Mouse (Mus musculus) forebrain, embryonic 11.5 days (tissue): ENCODE measurements around the gene Numb. TPM values are rescaled to one million over a fixed set of nuclear protein-coding genes. Genes with fewer than 3 reads are reported as not detected.
A peak's percentile ranks its signal among the peaks of the same experiment; 100 is the strongest.

Source experiments
- ATAC-seq: fragments of 200-750 bp; cut with Nextera tagmentation; replicated peaks from 2 replicates; pipeline ENCODE4 v1.8.0; 2017; ENCODE audit warnings: moderate TSS enrichment; ENCODE audit not compliant: low FRiP score
- DNase-seq: peaks from one replicate; pipeline ENCODE4 v3.0.0-alpha.2; 2017; ENCODE audit warnings: low spot score
- H3K27ac ChIP-seq: fragments of 300-500 bp; sonication (generic); 2 replicates; pipeline ENCODE4 v1.5.1; 2014; ENCODE audit warnings: low read depth, low read length
- H3K27me3 ChIP-seq: fragments of 300-500 bp; sonication (generic); 2 replicates; pipeline ENCODE4 v1.6.1; 2014; ENCODE audit warnings: mild to moderate bottlenecking, low read length, mixed read lengths; ENCODE audit not compliant: control insufficient read depth, insufficient read depth
- H3K36me3 ChIP-seq: fragments of 300-500 bp; sonication (generic); 2 replicates; pipeline ENCODE4 v1.6.1; 2014; ENCODE audit warnings: mild to moderate bottlenecking, low read length, moderate library complexity, mixed read lengths; ENCODE audit not compliant: control insufficient read depth, insufficient read depth
- H3K4me1 ChIP-seq: fragments of 300-500 bp; sonication (generic); replicated peaks from 2 replicates; pipeline ENCODE4 v1.6.1; 2014; ENCODE audit warnings: low read length, mixed read lengths; ENCODE audit not compliant: control insufficient read depth, insufficient read depth
- H3K4me2 ChIP-seq: fragments of 300-500 bp; sonication (generic); 2 replicates; pipeline ENCODE4 v1.6.1; 2014; ENCODE audit warnings: low read depth, mild to moderate bottlenecking, low read length, moderate library complexity, mixed read lengths; ENCODE audit not compliant: severe bottlenecking
- H3K4me3 ChIP-seq: fragments of 300-500 bp; sonication (generic); 2 replicates; pipeline ENCODE4 v1.5.1; 2014; ENCODE audit warnings: low read depth, low read length
- H3K9ac ChIP-seq: fragments of 300-500 bp; sonication (generic); 2 replicates; pipeline ENCODE4 v1.6.1; 2014; ENCODE audit warnings: low read length
- H3K9me3 ChIP-seq: fragments of 300-500 bp; sonication (generic); 2 replicates; pipeline ENCODE4 v1.6.1; 2016; ENCODE audit warnings: low read length, mixed read lengths; ENCODE audit not compliant: control insufficient read depth
- WGBS: fragments of 180-500 bp; shearing (Covaris S2); extraction: QIAGEN DNeasy Blood & Tissue Kit; methylation state at CpG from one replicate; pipeline ENCODE4 v1.1.7; 2014; 5-methylcytosine and 5-hydroxymethylcytosine counted together
- polyA plus RNA-seq: library from polyadenylated mRNA; unstranded; fragments of >200 nt; fragmentation: Nextera tagmentation; extraction: Ambion mirVana; gene quantifications from 2 replicates; pipeline ENCODE4 v1.2.1, GENCODE M21; 2014

The Numb gene
- polyA plus RNA-seq, 1 experiment from 2014 or later = 34.4 TPM

- Histone ChIP-seq H3K36me3 (no peaks in the 10 kb centered on the region), H3K27ac (no peak overlapping the region), H3K9ac (no peak overlapping the region), H3K4me1 (no peaks in the 10 kb centered on the region; the same call in 1 of the 2 replicates), H3K4me3 (no peak overlapping the region), H3K27me3 (no peaks in the 10 kb centered on the region), H3K9me3 (no peaks in the 10 kb centered on the region), H3K4me2 (no peak overlapping the region)
- ATAC-seq (no peak), DNase-seq (no peak)
- 57% methylated on average over 12 of the region's 12 CpGs for WGBS
Measured at GRCm38 (mm10) chr12:83775621-83776020, 146.1 kb downstream of the Numb start.

DNA sequence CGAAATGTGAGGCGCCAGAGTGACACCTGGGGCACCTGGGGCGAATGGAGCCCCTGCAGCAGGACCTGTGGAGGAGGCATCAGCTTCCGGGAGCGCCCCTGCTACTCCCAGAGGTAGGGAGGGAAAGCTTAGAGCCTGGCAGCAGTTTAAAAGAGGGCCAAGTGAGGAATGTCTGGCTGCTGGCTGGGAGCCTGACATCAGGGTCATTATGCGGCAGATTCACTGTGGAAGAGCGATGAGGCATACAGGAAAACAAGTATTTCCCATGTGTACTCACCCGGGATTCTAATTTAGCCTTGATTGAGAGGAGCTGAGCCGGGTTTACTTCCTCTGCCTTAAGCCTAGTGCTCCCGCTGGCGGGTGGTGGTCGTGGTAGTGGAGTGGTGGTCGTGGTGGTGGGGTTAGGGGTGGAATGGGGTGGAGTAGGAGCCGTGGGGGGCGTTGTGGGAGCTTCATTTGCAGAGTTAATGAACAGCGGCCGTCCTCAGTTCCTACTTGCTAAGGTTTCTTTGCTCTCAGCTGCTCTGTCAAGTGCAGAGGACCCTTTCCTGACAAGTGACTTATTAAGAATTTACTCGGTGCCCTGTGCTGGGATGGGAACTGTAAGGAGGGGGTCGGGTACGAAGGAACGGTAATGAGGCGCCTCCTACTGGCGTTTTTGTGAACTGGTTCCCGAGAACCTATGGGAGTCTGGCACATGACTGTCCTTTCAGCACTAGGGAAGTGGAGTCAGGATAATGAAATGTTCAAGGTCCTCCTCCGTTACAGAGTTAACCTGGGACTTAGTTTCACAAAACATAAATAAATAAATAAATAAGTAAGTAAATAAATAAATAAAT, 151.1 kb downstream of the Numb start:
- no peak overlapping the region for H3K4me3 ChIP-seq
- H3K9me3 ChIP-seq = no peaks in the 10 kb centered on the region
- H3K36me3 ChIP-seq = no peaks in the 10 kb centered on the region
- WGBS = 6% methylated on average over 25 of the region's 25 CpGs
- no peak overlapping the region for H3K27ac ChIP-seq
- peak overlapping the region; percentile 25; the same call in 1 of the 2 replicates for H3K4me2 ChIP-seq
- H3K4me1 ChIP-seq = peaks cover 4% of the 10 kb centered on the region; the same call in 1 of the 2 replicates
- H3K27me3 ChIP-seq = no peaks in the 10 kb centered on the region
- no peak overlapping the region for H3K9ac ChIP-seq
- ATAC-seq (peak; percentile 64; the same call in 1 of the 2 replicates), DNase-seq (peak; percentile 87)

DNA sequence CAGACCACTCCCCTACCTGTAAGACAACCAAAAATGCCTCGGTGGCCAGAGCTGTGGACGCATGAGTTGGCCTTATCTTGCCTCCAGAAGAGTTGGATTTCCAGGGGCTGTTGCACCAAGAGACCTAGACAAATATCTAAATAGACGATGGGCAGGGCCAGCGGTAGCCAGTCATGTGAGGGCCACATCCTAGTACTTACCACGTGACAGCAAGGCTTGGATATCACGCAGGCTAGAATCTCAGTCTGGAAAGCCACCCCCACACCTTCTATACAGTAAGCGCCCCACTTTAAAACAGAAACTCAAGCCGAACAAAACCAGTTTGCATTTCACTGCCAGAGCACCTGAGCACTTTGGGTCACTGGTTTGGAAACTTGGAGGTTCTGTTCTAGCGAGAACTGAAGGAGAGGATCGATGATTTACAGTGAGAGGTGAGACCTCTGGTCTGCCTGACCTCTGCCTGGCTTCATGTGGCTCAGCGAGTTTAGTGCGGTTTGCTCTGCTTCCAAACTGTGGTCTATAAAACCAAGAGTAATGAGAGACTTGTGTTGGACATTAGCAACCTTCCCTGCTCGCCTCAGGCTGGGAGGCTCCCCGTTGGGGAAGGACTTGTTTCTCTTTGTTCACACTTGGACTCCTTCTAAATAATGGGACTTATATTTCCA, 153.4 kb downstream of the Numb start:
- H3K9me3 ChIP-seq = no peaks in the 10 kb centered on the region
- WGBS = 84% methylated on average over 14 of the region's 14 CpGs
- ATAC-seq (no peak), DNase-seq (no peak)
- no peak overlapping the region for H3K27ac ChIP-seq
- H3K4me3 ChIP-seq = no peak overlapping the region
- 0 out of 2 replicates have a peak, but pooled peaks cover 2% of the 10 kb centered on the region for H3K27me3 ChIP-seq
- no peaks in the 10 kb centered on the region for H3K36me3 ChIP-seq
- no peak overlapping the region for H3K4me2 ChIP-seq
- H3K9ac ChIP-seq = no peak overlapping the region
- peaks cover 10% of the 10 kb centered on the region; the same call in 1 of the 2 replicates for H3K4me1 ChIP-seq

- H3K36me3 ChIP-seq = no peaks in the 10 kb centered on the region
- H3K9ac ChIP-seq = no peak overlapping the region
- H3K27me3 ChIP-seq = 0 out of 2 replicates have a peak, but pooled peaks cover 2% of the 10 kb centered on the region
- DNase-seq (no peak), ATAC-seq (no peak)
- H3K9me3 ChIP-seq = no peaks in the 10 kb centered on the region
- peaks cover 11% of the 10 kb centered on the region; the same call in 1 of the 2 replicates for H3K4me1 ChIP-seq
- H3K4me2 ChIP-seq = no peak overlapping the region
- H3K27ac ChIP-seq = no peak overlapping the region
- no peak overlapping the region for H3K4me3 ChIP-seq
- 65% methylated on average over 9 of the region's 9 CpGs for WGBS
Measured at GRCm38 (mm10) chr12:83767833-83768232, 153.9 kb downstream of the Numb start.

GRCm38 (mm10) chr12:83765965-83766603, 155.7 kb downstream of the Numb start:
- no peak overlapping the region for H3K4me2 ChIP-seq
- 79% methylated on average over 13 of the region's 13 CpGs for WGBS
- ATAC-seq (no peak), DNase-seq (no peak)
- no peak overlapping the region for H3K9ac ChIP-seq
- no peaks in the 10 kb centered on the region for H3K36me3 ChIP-seq
- H3K4me1 ChIP-seq = peaks cover 11% of the 10 kb centered on the region; the same call in 1 of the 2 replicates
- H3K4me3 ChIP-seq = no peak overlapping the region
- no peaks in the 10 kb centered on the region for H3K9me3 ChIP-seq
- 0 out of 2 replicates have a peak, but pooled peaks cover 2% of the 10 kb centered on the region for H3K27me3 ChIP-seq
- H3K27ac ChIP-seq = no peak overlapping the region

- Histone ChIP-seq H3K4me2 (no peak overlapping the region), H3K27me3 (0 out of 2 replicates have a peak, but pooled peaks cover 2% of the 10 kb centered on the region), H3K4me3 (no peak overlapping the region), H3K9me3 (no peaks in the 10 kb centered on the region), H3K27ac (no peak overlapping the region), H3K9ac (no peak overlapping the region), H3K4me1 (peaks cover 7% of the 10 kb centered on the region; the same call in 1 of the 2 replicates), H3K36me3 (no peaks in the 10 kb centered on the region)
- no peak for ATAC-seq
- DNase-seq = no peak
- 85% methylated on average over 10 of the region's 10 CpGs for WGBS
Measured at GRCm38 (mm10) chr12:83764519-83764918, 157.2 kb downstream of the Numb start.

DNA sequence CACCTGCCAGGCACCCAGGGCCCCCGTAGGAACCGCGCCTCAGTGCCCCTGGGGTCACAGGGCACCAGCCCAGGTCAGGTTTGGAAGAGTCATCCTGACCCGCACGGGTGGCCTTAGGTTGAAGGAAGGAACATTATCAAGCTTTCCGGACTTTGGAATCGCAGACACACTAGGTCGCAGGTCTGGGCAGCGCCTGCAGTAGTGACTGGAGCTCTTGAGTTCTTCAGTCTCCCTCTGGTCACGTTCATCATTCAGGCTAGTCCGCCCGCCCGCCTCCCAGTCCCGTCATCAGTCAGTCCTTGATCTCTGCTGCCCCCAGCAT, 157.7 kb downstream of the Numb start:
- H3K4me3 ChIP-seq = peak overlapping the region; percentile 22
- H3K36me3 ChIP-seq = no peaks in the 10 kb centered on the region
- no peaks in the 10 kb centered on the region for H3K9me3 ChIP-seq
- DNase-seq (no peak), ATAC-seq (no peak)
- H3K4me1 ChIP-seq = peaks cover 7% of the 10 kb centered on the region; the same call in 1 of the 2 replicates
- peak overlapping the region; percentile 49 for H3K4me2 ChIP-seq
- 0 out of 2 replicates have a peak, but pooled peaks cover 2% of the 10 kb centered on the region for H3K27me3 ChIP-seq
- 13% methylated on average over 14 of the region's 14 CpGs for WGBS
- H3K9ac ChIP-seq = peak overlapping the region; percentile 41
- H3K27ac ChIP-seq = no peak overlapping the region

DNA sequence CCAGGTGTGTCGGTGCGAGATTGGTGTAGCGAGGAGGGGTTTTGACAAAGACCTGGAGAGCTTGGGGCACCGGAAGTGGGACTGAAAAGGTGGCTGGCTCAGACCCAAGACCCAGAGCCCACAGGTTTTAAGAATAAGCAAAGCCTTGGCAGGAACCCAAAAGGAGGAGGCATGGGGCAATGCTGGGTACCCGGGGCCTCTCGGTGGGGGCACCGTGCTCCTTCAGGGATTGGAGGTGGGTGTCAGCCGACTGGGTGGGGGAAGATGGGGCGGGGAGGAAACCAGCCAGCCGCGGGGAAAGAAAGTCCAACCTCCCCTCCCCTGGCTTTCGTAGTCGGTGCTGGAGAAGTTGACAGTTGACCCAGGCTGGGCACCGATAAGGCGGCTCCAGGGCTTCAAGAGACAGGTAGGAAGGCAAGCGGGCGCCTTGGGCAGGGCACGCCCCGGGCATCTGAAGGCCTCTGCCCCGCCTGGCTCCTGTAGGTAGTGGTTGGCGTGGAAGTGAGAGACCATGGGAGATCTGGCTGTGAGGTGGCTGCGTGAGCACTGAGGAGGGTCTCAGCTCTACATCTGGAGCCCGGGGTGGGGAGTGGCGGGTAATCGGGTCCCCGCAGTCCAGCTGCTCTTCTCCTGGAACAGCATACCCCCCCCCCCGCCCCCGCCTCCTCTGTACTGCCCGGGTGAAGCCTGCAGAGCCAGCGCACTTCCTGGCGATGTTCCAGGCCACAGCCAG, 158.3 kb downstream of the Numb start, which contains the start of gene Papln:
Gene Papln (plus strand): TSS at position 324 of the 733 bp plus-strand sequence.
- Histone ChIP-seq H3K27me3 (0 out of 2 replicates have a peak, but pooled peaks cover 2% of the 10 kb centered on the region), H3K9ac (peak within 1 kb of the TSS; percentile 41), H3K4me3 (peak within 1 kb of the TSS; percentile 22), H3K9me3 (no peaks in the 10 kb centered on the region), H3K4me1 (peaks cover 7% of the 10 kb centered on the region; the same call in 1 of the 2 replicates), H3K36me3 (no peaks in the 10 kb centered on the region), H3K4me2 (peak within 1 kb of the TSS; percentile 49), H3K27ac (no peak within 1 kb of the TSS)
- DNase-seq (no peak), ATAC-seq (no peak)
- 18% methylated on average over 29 of the region's 31 CpGs for WGBS
